Mouse (Mus musculus) liver, embryonic 14.5 days (tissue): ENCODE data around the gene Triap1.

Experiments used
- CTCF ChIP-seq: IDR thresholded peaks from 2 replicates; pipeline ENCODE4 v1.5.1; 2016; ENCODE audit warnings: antibody characterized with exemption, low read depth, control low read depth
- EP300 ChIP-seq: IDR thresholded peaks from 2 replicates; pipeline ENCODE4 v1.6.1; 2016; ENCODE audit warnings: antibody characterized with exemption, low read depth

GRCm38 (mm10) chr5:115313668-115313943 lies 27.4 kb upstream of the Triap1 start:
- TF ChIP-seq EP300 (no peak), CTCF (no peak)
